Mouse (Mus musculus) liver, adult 2 months (tissue): ENCODE measurements around the gene Cmtm7. TPM values are rescaled to one million over a fixed set of nuclear protein-coding genes. Genes with fewer than 3 reads are reported as not detected.
A peak's percentile ranks its signal among the peaks of the same experiment; 100 is the strongest.

Experiments
- DNase-seq: peaks from one replicate; pipeline ENCODE4 v3.0.0-alpha.2; 2011; ENCODE audit warnings: low read depth, low spot score; ENCODE audit errors: extremely low read depth
- H3K27ac ChIP-seq: fragments of 200-500 bp; replicated peaks from 2 replicates; pipeline ENCODE4 v1.5.1; 2012; ENCODE audit warnings: low read depth, mild to moderate bottlenecking, control low read depth, inconsistent platforms, low read length; ENCODE audit not compliant: insufficient read depth
- H3K27me3 ChIP-seq: fragments of 200-500 bp; 2 replicates; pipeline ENCODE4 v1.6.1; 2012; ENCODE audit warnings: mild to moderate bottlenecking, moderate library complexity, low read length, inconsistent platforms; ENCODE audit not compliant: control insufficient read depth, insufficient read depth
- H3K36me3 ChIP-seq: fragments of 200-500 bp; 2 replicates; pipeline ENCODE4 v1.6.1; 2012; ENCODE audit warnings: low read length, inconsistent platforms; ENCODE audit not compliant: control insufficient read depth, insufficient read depth
- H3K4me1 ChIP-seq: fragments of 200-500 bp; 2 replicates; pipeline ENCODE4 v1.6.1; 2011; ENCODE audit warnings: low read length; ENCODE audit not compliant: control insufficient read depth, insufficient read depth
- H3K4me3 ChIP-seq: fragments of 200-500 bp; 2 replicates; pipeline ENCODE4 v1.5.1; 2011; ENCODE audit warnings: low read depth, mild to moderate bottlenecking, control low read depth, low read length, moderate library complexity; ENCODE audit not compliant: insufficient read depth
- H3K79me2 ChIP-seq: fragments of 200-500 bp; 2 replicates; pipeline ENCODE4 v1.6.1; 2012; ENCODE audit warnings: inconsistent platforms, mild to moderate bottlenecking, low read length, moderate library complexity; ENCODE audit not compliant: control insufficient read depth, insufficient read depth
- H3K9ac ChIP-seq: fragments of 200-500 bp; 2 replicates; pipeline ENCODE4 v1.6.1; 2012; ENCODE audit warnings: low read depth, mild to moderate bottlenecking, control low read depth, inconsistent platforms, low read length
- CTCF ChIP-seq: fragments of 200-500 bp; IDR thresholded peaks from 2 replicates; pipeline ENCODE4 v1.5.1; 2011; ENCODE audit warnings: low read depth, low read length, control low read depth
- POLR2A ChIP-seq: fragments of 200-500 bp; IDR thresholded peaks from 2 replicates; pipeline ENCODE4 v1.6.1; 2011; ENCODE audit warnings: low read length, control low read depth; ENCODE audit not compliant: insufficient read depth; ENCODE audit errors: extremely low read depth
- WGBS: fragments of 180-500 bp; shearing (Covaris S2); methylation state at CpG from one replicate; pipeline ENCODE4 v1.1.7; 2018; 5-methylcytosine and 5-hydroxymethylcytosine counted together
- polyA plus RNA-seq: library from polyadenylated mRNA; depleted of rRNA; stranded (reverse); fragments of >200 nt; gene quantifications from 2 replicates; pipeline ENCODE4 v1.2.3, GENCODE M21; 2012; rRNA removed
- total RNA-seq: library from RNA; depleted of rRNA; stranded (reverse); fragments of >200 nt; gene quantifications from 2 replicates; pipeline ENCODE4 v1.2.3, GENCODE M21; 2014; rRNA removed

Gene Cmtm7
- total and polyA plus RNA-seq, 2 experiments, result 5.3 to 17.3 TPM

- DNase-seq, result peak; percentile 29
- no peak overlapping the region for H3K4me3 ChIP-seq
- WGBS, result under 1% methylated on average over 3 of the region's 3 CpGs
Measured at GRCm38 (mm10) chr9:114727315-114727714, 54.3 kb downstream of the Cmtm7 start.

GRCm38 (mm10) chr9:114716677-114717331 is 64.9 kb downstream of the Cmtm7 start:
- peak; percentile 88 for DNase-seq
- Histone ChIP-seq H3K9ac (no peak overlapping the region), H3K4me1 (peaks cover 2% of the 10 kb centered on the region; the same call in 1 of the 2 replicates), H3K27me3 (no peaks in the 10 kb centered on the region), H3K79me2 (no peaks in the 10 kb centered on the region), H3K36me3 (peaks cover 45% of the 10 kb centered on the region; the same call in 1 of the 2 replicates), H3K4me3 (no peak overlapping the region), H3K27ac (no peak overlapping the region)
- no peak for TF ChIP-seq POLR2A
- no peak for TF ChIP-seq CTCF
- WGBS, result 49% methylated on average over 18 of the region's 18 CpGs

More at GRCm38 (mm10) chr9:114727315-114727714, 54.3 kb downstream of the Cmtm7 start:
- H3K36me3 ChIP-seq, result peaks cover 11% of the 10 kb centered on the region
- no peaks in the 10 kb centered on the region for H3K27me3 ChIP-seq
- H3K27ac ChIP-seq, result no peak overlapping the region
- peaks cover 4% of the 10 kb centered on the region; the same call in 1 of the 2 replicates for H3K79me2 ChIP-seq
- H3K9ac ChIP-seq, result no peak overlapping the region
- peaks cover 4% of the 10 kb centered on the region for H3K4me1 ChIP-seq
- TF ChIP-seq CTCF, result peak; percentile 41
- no peak for TF ChIP-seq POLR2A

- Histone ChIP-seq H3K4me3 (no peak overlapping the region), H3K36me3 (peaks cover 39% of the 10 kb centered on the region; the same call in 1 of the 2 replicates), H3K27ac (no peak overlapping the region), H3K79me2 (no peaks in the 10 kb centered on the region), H3K27me3 (no peaks in the 10 kb centered on the region), H3K9ac (no peak overlapping the region), H3K4me1 (peaks cover 2% of the 10 kb centered on the region; the same call in 1 of the 2 replicates)
- 93% methylated on average over 7 of the region's 7 CpGs for WGBS
- TF ChIP-seq POLR2A (no peak), CTCF (no peak)
- DNase-seq, result peak; percentile 70
Measured at GRCm38 (mm10) chr9:114713481-114713880, 68.2 kb downstream of the Cmtm7 start.

GRCm38 (mm10) chr9:114710345-114710744 is 71.3 kb downstream of the Cmtm7 start:
- Histone ChIP-seq H3K27ac (no peak overlapping the region), H3K4me1 (no peaks in the 10 kb centered on the region), H3K9ac (no peak overlapping the region), H3K27me3 (no peaks in the 10 kb centered on the region), H3K36me3 (peaks cover 43% of the 10 kb centered on the region), H3K79me2 (no peaks in the 10 kb centered on the region), H3K4me3 (no peak overlapping the region)
- WGBS, result 90% methylated on average over 7 of the region's 7 CpGs
- TF ChIP-seq CTCF, result no peak; the same call in 1 of the 2 replicates
- no peak for TF ChIP-seq POLR2A
- DNase-seq, result no peak

- Histone ChIP-seq H3K27me3 (no peaks in the 10 kb centered on the region), H3K27ac (no peak overlapping the region), H3K36me3 (peaks cover 35% of the 10 kb centered on the region), H3K4me3 (no peak overlapping the region), H3K9ac (no peak overlapping the region), H3K79me2 (no peaks in the 10 kb centered on the region; the same call in 1 of the 2 replicates), H3K4me1 (no peaks in the 10 kb centered on the region)
- WGBS, result 97% methylated on average over 4 of the region's 4 CpGs
- TF ChIP-seq CTCF, result no peak
- TF ChIP-seq POLR2A, result no peak
- DNase-seq, result no peak
Measured at GRCm38 (mm10) chr9:114707805-114708204, 73.9 kb downstream of the Cmtm7 start.

Other genes with a start within 250 kb of the Cmtm7 start
- under 0.01 TPM in 1 of 2 replicates, not detected in the other for gene Trim71, start 217.5 kb downstream of the Cmtm7 start, total RNA-seq
- 0.02 TPM in 1 of 2 replicates, not detected in the other for gene Trim71, start 217.5 kb downstream of the Cmtm7 start, polyA plus RNA-seq
- gene Cnot10, start 141.7 kb downstream of the Cmtm7 start, total RNA-seq, result 15.2 and 15.4 TPM in 2 replicates
- gene Cnot10, start 141.7 kb downstream of the Cmtm7 start, polyA plus RNA-seq, result 9.4 and 10.7 TPM in 2 replicates
- gene Dync1li1, start 93.1 kb downstream of the Cmtm7 start, total RNA-seq, result 15.7 and 16.1 TPM in 2 replicates
- 4.3 and 4.5 TPM in 2 replicates for gene Dync1li1, start 93.1 kb downstream of the Cmtm7 start, polyA plus RNA-seq
- gene Cmtm6, start 50.7 kb downstream of the Cmtm7 start, total RNA-seq, result 56.0 and 58.8 TPM in 2 replicates
- 54.7 and 69.0 TPM in 2 replicates for gene Cmtm6, start 50.7 kb downstream of the Cmtm7 start, polyA plus RNA-seq
- gene Cmtm8, start 62.3 kb upstream of the Cmtm7 start, total RNA-seq, result 77.3 and 102 TPM in 2 replicates
- 180 and 217 TPM in 2 replicates for gene Cmtm8, start 62.3 kb upstream of the Cmtm7 start, polyA plus RNA-seq
- 21.3 and 22.4 TPM in 2 replicates for gene Gpd1l, start 152.1 kb upstream of the Cmtm7 start, total RNA-seq
- gene Gpd1l, start 152.1 kb upstream of the Cmtm7 start, polyA plus RNA-seq, result 12.6 and 14.7 TPM in 2 replicates
- 0.28 and 0.40 TPM in 2 replicates for gene Osbpl10, start 196.7 kb upstream of the Cmtm7 start, total RNA-seq
- gene Osbpl10, start 196.7 kb upstream of the Cmtm7 start, polyA plus RNA-seq, result 0.11 and 0.82 TPM in 2 replicates
- gene Rps27rt, start 200.9 kb upstream of the Cmtm7 start, total RNA-seq, result 6.2 and 12.2 TPM in 2 replicates
- gene Rps27rt, start 200.9 kb upstream of the Cmtm7 start, polyA plus RNA-seq, result 4.7 and 7.2 TPM in 2 replicates